Mouse (Mus musculus) right cerebral cortex, adult 2 months (tissue): ENCODE measurements around the gene Rptor.
A peak's percentile ranks its signal among the peaks of the same experiment; 100 is the strongest.

Source experiments
- DNase-seq, 2 experiments: peaks; one replicate each; pipeline ENCODE4 v3.0.0; 2021 to 2022; ENCODE audit warnings: low spot score in 2 of 2

The Rptor gene

DNA sequence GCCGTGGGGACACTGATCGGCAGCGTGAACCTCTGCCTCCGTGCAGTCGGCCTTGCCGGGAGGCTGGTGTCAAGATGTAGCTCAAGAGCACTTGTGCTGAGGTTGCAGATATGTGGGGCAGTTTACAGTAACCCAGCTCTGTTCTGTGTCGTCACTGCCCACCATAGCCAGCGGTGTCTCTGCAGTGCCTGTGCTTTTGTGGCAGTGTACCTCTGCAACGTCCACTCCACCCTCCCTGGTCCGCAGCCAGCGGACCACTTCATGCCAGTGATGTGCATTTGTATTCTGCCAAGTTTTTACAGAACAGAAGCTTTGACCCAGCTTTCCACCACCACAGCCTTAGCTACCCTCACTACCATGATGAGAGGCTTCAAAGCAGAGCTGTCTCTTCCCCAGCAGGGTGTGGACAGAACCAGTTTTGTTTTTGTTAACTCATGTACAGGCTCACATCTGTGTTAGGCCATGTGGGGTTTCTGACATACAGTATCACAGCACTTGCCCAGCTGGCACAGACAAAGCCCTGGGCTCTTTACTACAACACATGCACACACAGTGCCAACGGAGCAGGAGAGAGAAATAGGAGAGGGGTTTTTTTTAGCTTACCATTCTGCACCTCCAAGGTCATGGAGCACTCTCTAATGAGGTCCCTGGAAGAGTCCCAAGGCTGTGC is 182.1 kb downstream of the Rptor start:
- DNase-seq: no peak

GRCm38 (mm10) chr11:119785661-119786384 is 183.1 kb downstream of the Rptor start:
- DNase-seq: no peak

GRCm38 (mm10) chr11:119786385-119786880 is 183.7 kb downstream of the Rptor start:
- DNase-seq: no peak

GRCm38 (mm10) chr11:119788488-119788887 is 185.8 kb downstream of the Rptor start:
- DNase-seq: no peak

DNA sequence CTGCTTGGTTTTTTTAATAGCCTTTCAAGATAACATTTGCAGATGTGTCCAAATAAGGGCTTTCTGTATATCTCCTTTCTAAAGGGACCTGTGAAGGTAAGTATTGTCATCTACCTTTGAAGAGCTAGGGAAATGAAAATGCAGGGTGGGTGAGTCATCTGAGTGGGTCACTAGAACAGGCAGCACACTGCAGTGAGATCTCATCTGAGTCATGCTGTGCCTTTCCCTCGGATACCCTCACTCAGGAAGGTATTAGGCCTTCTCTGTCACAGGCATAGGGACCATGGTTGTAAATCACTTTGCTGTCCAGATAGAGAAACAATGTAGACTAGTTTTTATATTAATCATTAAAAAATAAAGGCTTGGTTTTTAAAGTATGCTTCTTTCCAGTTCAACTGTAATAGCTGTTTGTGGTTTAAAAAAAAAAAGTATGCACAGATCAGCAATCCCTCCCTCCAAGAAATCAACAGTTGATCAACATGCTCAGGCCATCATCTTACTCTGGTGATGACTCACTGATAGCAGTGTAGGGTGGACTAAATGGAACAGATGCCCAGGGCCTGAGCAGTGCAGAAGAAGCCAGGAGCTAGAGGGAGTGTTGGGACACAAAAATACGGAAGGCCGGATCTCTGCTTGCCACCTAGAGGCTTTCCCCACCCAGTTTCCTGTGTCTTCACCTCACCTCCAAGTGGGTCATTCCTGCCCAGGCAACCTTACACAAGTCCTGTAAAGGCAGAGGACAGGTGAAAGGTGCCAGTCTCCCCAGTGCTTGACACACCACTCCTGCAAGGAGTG is 186.4 kb downstream of the Rptor start:
- no peak for DNase-seq

GRCm38 (mm10) chr11:119791923-119792564 is 189.3 kb downstream of the Rptor start:
- no peak for DNase-seq

DNA sequence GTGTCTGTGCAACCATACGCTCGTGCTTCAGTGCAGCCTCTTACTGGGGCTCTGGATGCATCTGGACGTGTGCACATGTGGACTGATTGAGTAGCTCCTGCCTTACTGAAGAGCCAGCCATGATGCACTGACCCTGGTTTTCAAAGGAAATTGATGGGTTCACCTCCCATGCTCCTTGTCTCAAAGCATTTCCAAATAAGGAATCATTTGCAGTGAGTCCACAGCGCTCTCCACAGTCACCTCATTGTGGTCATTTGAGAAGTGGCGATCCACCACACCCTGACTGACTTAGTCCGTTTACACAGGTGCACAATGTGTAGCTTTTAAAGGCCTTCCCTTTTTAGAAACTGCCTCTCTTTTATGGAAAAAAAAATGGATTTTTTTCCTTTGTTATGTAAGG is 190.7 kb downstream of the Rptor start:
- no peak for DNase-seq

DNA sequence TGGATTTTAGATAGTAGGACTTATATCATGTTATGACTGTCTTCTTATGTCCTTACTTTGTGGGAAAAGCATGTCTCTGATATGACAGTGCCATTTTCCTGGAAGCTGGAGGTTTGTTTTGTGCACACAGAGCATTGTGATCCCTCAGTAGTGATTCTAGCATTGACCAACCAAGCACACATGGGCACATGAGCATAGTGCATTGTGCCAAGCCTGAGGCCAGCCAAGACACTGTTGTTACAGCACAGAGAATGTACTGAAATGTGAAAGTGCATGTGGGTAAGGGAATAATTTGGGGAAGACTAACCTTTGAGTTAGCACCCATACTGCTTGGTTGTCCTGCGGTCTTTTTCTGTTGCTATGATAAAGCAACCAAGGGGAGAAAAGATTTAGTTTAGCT is 191.3 kb downstream of the Rptor start:
- DNase-seq: no peak

- DNase-seq: peak; percentile 67 to 68
These were observed 192.0 kb downstream of the Rptor start for GRCm38 (mm10) chr11:119794671-119795070.

DNA sequence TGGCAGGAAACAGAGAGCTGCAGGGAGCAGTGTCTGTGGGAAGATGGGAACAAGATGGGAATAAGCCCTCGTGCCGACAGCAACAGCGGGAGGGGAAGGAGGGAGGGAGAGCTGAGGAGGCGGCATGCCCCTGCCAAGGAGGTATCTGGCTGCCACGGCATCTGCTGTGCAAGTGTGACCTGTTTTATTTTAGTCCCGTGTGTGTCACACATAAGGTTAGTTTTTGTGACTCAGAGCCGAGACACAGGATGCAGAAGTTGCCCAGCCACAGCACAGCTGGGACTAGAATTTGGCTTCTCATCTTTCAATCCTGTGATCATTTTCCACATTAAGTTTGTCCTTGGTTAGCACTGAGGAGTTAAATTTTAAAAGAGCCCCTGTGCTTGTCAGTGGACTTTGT is 193.7 kb downstream of the Rptor start:
- peak; percentile 70 to 73 for DNase-seq

- DNase-seq: no peak
These were observed 194.1 kb downstream of the Rptor start for GRCm38 (mm10) chr11:119796846-119797245.

DNA sequence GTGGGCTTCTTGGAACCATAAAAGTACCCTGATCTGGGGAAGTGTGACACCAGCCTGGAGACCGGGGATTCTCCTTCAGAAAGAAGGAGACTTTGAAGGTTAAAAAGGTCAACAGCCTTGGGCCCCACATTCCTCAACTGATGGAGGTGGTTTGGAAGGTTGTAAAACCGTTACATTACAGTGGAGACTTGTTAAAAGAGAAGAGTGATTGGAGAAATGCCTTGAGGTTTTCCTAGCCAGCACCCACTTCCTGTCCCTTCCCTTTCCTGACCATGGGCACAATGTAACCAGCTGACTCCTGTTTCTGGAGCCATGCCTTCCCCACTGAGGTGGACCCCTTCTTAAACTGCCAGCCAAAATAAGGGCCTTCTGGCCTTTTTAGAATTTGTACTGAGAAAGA is 196.8 kb downstream of the Rptor start:
- no peak for DNase-seq

DNA sequence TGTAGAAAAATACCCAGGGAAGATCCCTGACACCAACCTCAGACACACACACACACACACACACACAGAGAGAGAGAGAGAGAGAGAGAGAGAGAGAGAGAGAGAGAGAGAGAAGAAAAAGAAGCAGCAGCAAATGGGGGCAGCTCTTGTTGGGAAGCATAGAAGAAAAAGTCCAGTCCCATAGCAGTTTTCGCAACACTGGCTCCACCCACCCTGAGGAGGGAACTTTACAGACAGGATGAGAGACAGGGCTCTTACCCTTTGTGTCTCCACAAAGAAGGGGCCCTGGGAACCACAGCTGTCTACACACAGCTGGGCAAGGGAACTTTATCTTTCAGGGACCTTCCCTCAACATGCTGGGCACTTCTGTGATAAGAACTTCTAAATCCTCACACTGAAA is 199.2 kb downstream of the Rptor start:
- DNase-seq: no peak

- DNase-seq: no peak
These were observed 200.2 kb downstream of the Rptor start for GRCm38 (mm10) chr11:119802947-119803346.

GRCm38 (mm10) chr11:119804392-119804791 is 201.7 kb downstream of the Rptor start:
- DNase-seq: no peak

DNA sequence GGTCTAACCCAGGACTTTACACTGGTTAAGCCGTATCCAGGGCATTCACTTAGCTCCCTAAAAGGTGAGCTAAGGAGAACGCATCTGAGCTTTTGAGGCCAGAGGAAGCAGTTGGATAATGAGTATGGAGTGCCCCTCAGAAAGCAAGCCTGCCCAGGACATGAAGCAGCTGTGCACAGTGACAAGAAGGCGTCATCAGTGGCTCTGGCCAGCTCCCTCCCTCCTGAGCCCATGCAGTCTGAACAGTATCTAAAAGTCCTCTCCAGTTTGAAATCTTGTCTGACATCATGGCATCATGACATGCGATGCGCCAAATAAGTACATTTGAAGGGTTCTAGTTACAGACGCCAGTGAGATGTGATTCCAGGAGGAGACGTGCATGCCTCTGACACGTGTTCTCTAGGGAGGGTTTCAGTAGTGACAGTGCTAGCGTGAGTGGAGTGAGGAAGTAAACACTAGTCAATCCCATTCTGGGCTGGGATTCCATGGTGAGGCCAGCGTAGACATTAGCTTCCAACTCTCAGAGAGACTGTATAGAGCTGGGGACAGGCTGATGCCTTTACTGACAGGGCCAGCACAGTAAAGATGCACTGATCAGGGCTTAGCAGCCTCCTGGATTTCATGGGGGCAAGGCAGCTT is 202.5 kb downstream of the Rptor start:
- DNase-seq: no peak

GRCm38 (mm10) chr11:119806539-119806938 is 203.8 kb downstream of the Rptor start:
- DNase-seq: no peak

DNA sequence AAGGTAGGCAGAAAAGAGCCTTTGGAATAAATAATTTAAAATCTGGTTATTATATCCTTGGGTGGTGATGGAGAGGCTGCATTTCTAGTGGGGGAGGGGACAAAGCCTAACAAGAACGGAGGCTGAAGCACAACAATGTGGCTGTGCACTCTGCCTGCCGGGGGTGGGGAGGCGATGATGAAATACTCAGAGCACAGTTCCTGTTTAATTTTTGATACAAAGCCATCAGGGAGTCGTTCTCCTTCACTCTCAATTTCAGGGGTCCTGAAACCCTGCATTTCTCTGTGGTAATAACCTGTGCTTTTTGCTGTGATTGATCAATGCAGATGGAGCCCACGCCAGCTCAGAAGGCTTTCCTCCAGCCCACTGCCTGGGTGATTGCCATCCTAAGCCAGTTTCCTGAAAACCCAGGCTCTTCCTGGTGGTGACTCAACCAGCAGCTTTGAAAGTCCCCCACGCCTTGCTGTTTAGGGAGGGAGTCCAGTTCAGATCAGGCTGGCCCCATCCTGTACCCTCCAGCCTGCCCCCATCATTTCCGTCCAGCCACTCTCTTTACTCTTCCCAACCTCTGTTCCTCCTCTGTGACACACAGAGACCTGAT is 204.8 kb downstream of the Rptor start:
- peak; percentile 61 to 64 for DNase-seq

- DNase-seq: no peak
These were observed 206.1 kb downstream of the Rptor start for GRCm38 (mm10) chr11:119808647-119809280.

DNA sequence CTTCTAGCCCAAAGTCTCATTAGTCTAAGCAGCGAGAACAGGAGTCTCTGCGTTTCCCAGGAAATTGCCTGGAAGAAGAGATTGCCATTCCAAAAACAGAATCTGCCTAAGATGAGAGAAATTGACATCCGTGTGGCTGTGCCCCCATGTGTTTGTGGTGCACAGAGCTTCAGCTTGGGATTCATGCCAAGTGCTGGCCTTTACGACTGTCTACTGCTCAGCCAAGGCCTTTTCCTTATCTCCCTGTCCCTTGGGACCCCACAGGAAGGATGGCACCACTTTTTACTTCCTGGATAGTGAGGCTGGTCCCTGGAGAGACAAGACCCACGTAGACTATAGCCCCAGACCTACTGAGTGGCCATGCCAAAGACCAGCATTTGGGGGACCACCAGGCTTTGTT is 206.6 kb downstream of the Rptor start:
- DNase-seq: no peak

- peak; percentile 78 to 81 for DNase-seq
These were observed 208.3 kb downstream of the Rptor start for GRCm38 (mm10) chr11:119811022-119811421.
